Mouse (Mus musculus): ENCODE measurements around the gene Rhoj. TPM values are rescaled to one million over a fixed set of nuclear protein-coding genes. Genes with fewer than 3 reads are reported as not detected.
A peak's percentile ranks its signal among the peaks of the same experiment; 100 is the strongest.
"Not testable (repeated sequence)": the region's sequence is repeated elsewhere in the genome, so short reads cannot be mapped to it uniquely, and the experiment has no call there.

Rhoj gene
- total RNA-seq, 2 experiments from 2014 or later = 37.9 to 38.6 TPM

DNA sequence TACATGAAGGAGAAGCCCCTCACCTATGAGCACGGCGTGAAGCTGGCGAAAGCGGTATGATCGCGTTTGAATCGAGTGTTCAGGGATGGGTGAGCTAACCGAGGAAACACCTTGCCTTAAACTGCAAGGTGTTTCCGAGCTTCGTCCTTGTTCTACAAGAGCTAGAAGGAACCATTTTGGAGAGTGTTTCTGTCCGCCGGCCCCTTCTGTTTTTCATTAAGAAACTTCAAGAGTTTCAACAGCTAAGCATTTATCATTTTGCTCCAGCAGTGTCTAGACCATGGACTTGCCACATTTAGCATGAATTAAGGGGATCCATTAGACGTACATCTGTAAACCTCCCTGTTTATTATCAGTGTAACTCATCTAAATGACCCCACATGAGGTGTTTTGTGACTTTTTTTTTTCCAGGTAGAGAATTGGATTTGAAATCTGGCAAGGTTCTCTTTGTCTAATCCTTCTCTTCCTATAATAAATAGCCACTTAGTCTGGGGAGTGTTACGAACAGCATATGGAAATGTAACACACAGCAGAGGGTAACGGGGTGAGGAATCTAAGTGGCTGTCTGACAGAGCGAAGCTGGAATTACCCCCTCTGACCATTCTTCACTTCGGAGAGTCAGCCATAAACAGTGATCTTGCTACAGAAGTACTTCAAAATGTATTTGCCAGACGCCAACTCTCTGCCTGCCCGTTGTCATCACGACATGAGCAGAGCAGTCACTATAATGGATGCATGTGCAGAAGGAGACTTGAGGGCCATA lies 86.1 kb downstream of the Rhoj start:
- DNase-seq = no peak

DNA sequence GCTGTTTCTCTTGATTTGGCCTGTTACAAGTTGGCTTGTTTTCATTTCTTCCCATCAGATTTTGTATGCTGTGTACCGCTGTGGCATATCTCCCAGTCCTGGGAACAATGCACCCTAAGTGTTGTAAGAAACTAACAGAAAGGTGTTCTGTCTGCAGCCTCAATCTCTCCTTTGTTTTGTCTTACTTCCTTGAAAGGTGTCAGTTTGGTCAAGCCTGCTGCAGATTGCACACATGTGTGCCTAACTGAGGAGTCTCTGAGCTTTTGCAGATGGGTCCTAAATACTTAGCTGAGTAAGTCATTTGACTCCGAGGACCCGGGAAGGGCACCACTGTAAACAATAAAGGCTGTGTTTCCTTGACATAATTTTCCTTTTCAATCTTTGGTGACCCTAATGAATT lies 88.5 kb downstream of the Rhoj start:
- no peak for DNase-seq

DNA sequence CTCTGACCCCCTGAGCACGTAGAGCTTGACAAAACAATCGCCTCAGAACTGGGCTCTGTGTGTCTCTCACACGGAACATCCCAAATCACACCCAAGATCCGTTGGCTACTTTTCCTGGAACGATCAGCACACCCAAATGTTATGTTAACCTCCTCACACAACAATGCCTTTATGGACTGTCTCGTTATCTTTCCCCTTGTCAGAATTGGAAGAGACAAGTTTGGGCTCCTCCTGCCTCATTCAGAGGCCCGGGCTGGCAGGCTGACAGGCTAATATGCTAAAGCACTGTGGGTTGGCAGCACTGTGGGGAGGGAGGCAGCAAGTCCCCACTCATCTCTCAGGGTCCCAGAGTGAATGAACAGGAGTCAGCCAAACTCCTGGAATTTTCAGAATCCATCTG lies 89.0 kb downstream of the Rhoj start:
- DNase-seq = no peak

DNA sequence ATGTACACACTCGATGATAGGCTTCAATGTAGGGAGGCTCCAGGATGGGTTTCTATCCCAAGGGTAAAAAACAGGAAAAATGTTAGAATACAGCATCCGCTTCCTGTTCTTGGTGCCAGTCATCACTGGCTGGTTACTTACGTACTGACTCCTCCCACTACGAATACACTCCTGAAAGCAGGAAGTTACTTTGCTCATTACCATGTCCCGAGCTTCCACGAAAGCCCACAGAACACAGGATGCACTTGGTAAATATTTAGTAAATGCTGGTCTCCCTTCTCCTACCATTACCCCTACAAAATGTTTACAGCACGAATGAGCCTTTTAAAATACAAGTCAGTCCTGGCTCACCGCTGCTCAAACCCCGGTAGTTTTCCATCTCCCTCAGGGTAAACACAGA lies 104.8 kb downstream of the Rhoj start:
- DNase-seq = no peak

DNA sequence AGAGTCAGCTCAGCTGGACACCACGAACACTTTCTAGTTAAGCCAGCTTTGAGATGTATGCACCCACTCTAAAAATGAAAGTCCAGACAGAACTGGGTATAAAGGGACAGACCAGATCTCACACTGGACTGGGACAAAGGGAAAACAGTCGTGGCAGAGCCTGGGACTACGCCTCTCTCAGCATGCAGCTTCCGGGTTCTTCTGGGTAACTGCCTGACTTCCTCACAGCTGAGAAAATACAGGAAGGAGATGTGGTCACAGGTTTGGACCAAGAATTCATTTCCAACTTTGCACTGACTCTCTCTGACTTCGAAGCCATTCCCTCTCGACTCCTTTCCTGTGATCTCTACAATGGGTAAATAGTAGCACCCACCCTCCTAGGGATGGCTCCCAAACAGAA lies 106.9 kb downstream of the Rhoj start:
- no peak for DNase-seq

DNA sequence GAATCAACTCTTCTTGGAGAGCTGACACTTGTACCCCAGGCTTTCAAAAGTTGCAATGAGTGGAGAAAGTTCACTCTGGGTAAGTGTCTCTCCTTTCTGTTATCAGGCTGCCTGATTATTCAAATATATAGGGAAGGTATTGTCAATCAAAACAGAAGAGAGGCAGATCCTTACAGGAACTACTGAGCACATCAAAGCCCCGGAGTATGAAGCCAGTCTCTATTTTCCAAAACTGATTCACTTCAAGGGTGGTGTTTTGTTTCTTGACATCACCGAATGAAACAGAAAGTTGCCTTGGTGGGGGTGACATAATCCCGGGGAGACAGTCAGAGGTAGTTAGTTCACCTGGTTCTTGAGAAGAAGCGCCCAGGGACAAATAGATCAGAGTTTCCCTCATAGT lies 108.6 kb downstream of the Rhoj start, which contains the start of gene Gphb5:
Gene Gphb5 (minus strand): TSS at position 101 of the 400 bp plus-strand sequence.
- no peak for DNase-seq

DNA sequence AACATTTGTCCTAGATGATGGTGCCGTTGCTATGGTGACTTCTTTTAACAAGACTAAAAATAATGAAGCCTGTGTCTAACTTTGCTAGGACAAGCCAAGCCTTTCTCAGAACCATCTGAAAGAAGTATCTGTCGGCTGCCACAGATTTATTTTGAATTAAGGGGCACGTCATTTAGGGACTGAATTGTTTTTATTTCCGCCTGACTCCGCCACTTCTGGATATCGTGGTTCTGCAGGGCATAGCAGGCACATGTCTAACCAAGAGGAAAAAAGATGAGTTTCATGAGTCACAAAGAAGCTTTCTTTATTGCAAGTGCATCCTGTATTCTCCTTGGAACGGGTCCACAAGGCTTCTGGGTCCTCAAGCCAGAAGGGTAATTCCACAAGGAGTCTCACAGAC lies 116.2 kb downstream of the Rhoj start:
- DNase-seq = no peak

DNA sequence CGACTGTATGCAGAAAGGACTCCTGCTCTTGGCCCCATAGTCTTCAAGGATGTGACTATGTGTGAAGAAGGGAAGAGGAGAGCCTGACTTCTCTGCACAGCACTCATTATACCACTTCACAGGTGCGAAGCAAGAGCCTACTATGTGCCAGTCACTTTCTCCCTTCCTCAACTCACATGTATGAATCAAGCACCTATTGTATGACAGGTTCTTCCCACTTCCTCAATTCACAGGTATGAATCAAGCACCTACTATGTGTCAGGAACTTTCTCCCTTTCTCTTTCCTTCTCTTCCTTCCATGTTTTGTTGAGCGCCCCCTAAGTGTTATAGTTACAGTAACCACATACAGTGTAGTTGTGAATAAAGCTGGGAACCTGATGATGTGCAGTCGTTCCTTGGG lies 116.7 kb downstream of the Rhoj start:
- DNase-seq = no peak

DNA sequence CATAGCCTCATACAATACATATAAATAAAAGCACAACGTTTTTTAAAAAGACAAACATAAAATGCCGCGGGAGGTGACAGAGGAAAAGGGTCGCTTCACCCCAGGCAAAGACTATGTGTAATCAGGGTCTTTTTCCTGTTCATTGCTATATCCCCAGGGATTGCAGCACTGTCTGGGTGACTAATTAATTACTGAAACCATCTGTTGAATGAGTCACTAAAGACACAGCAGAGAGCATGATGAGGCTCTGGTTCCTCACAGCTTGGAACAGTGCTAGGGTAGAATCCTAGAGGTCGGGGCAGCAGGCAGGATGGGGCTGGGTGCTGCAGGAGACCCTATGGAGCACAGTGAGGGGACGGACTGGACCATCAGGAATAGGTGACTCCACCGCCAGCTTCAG lies 117.8 kb downstream of the Rhoj start:
- no peak for DNase-seq

DNA sequence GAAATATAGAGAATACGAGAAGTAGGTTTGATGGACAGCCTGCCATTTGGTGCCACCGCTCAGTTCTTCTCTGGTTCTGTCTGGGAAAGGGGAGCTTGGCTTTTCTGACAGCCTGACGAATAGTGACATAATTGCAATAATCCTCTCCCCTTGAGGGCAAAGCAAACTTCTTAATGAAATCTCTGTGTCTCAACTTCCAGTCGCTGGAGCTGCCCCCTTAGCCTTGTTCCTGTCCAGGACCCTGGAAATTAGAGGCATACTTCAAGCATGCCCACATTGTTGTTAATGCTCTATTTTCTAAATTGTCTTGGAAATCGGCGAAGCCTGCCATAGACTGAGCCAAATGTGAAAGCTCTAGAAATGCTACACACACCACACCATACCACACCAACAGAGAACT lies 120.6 kb downstream of the Rhoj start:
- no peak for DNase-seq

DNA sequence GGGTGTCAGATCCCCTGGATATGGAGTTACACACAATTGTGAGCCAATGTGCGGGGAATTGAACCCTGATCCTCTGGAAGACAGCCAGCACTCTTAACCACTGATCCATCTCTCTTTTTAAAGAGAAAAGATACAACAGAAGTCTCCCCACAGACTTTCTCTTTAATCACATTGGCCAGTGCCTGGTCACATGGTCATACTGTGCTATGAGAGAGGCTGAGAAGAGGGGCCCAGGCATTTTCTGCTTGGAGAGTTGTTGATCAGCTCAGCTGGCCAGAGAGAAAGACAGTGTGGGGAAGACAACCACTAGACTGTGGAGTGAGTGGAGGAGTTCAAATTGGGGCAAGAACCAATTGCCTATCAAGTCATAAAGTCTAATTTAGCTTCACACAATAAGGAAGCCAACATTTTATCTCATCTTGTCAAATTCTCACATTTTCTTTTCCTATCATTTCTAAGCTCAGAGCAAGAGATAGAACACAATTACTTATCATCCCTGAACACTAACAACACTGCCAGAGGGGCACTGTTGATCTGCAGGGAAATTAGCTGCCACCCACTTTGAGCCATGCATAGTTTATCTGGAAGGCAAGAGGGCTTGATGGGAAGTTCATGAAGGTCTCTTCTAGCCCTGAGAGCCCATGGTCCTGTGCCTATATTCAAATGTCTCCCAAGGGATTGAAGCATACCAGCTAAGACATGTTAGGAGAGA lies 121.7 kb downstream of the Rhoj start:
- DNase-seq = no peak

DNA sequence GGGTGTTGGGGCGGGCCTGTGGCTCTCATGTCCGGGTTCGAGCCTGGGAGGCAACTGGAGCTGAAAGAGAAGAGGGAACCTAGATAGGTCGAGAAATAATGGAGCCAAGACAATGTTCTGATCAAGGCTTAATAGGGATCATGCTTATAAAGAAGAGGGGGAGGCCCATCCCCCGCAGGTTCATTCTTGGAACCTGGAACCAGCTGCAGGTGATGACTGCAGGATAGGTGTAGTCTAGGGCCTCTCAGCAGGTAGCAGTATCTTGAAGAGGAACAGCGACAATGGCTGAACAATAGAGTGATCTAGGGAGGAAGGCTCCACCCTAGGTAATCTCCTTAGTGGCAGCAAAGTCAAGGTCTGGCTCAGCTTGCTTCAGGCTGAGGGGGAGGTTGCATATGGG lies 124.3 kb downstream of the Rhoj start:
- DNase-seq = not testable (repeated sequence)

DNA sequence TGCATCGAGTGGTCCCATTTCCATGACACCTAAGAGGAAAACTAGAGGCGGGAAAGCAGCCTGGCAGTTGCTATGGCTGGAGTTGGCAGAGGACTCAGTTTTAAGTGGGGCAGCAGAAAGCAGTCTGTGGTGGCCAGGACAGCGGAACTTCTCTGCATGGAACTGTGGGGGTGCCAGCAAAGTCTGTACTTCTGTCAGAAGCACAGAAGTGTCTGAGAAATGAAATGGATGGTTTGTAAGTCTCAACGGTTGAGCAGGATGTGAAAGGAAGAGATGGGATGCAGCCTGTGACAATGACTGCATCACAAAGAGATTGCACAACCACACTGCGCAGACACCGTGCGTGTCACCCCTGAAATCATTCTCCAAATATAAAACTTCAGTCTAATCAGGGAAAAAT lies 138.1 kb downstream of the Rhoj start:
- DNase-seq = no peak

DNA sequence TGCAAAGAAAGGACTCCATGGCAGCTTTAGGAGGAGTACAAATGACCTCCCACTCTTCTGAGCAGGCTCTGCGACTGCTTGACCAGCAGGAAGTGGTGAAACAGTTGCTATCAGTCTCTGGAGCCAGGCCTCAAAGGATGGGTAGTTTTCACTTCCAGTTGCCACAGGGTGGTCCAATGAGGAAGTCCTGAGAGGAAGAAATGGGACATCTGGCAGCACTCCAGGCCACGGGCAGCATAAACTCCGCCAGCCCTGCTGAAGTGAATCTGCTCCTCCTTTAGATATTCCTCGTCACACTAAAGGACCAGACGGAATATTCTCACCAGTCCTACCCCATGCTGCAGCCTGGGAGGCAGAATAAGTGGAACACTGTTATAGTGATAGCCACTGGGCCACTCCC lies 140.8 kb downstream of the Rhoj start:
- DNase-seq = peak; percentile 37

DNA sequence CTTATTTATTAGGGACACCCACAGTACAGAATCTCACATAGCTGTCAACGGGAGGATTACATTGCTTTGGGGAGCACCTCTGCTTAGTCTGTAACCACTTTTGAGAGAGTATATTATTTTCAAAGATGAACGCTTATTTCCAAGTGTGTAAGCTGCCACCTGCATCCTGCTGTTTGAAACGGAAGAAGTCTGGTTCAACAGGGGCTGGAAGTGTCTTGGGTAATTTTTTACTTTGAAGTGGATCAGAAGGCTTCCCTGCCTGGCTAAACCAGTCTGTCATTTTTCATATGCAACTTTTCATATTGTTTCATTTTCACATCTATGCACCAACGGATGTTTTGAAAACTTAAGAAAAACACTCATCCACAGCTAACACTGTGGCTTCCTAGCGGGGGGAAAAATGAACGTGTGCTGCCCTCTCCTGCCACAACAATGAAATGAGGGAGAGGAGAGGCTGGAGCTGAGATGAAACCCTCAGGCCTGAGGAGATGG lies 141.4 kb downstream of the Rhoj start:
- DNase-seq = no peak

DNA sequence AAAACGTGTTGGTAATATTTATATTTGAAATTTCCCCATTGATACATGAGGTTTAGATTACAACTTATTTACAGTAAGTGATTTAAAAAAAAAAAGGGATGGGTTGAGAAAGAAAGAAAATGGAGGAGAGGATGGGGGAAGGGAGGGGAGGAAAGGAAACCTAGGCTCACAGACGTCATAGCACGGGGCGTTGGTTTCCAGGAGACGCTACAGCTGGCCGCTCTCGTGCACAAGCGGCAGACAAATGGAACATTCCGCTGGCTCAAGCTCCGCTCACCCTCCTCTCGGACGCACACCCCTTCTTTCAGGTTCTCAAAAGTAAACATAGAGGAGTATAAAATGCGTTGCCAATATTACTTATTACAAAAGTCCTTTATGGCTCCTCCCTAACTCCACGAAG lies 141.9 kb downstream of the Rhoj start:
- no peak for DNase-seq

DNA sequence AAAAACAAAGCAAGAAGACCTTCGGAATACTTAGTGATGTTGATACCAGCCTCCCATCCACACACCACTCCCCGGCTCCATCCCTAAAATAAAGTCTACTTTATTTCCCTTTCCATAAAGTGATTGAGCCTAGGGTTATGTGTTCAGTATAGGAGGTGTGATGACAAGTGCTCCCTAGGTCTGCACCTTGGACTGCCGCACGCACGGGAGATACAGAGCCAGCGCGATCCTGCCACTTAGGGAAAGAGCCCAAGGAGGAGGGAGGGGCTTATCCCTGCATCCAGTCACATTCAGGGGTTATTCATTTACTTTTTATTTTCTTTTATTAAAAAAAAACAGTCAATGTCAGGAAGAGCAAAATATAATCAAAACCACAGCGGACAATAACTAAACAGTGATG lies 142.5 kb downstream of the Rhoj start:
- no peak for DNase-seq

Other genes starting within 250 kb of the Rhoj start
- gene Kcnh5, start 131.0 kb upstream of the Rhoj start, total RNA-seq (2021) = under 1 TPM; 0.23 to 0.40 TPM
- gene Gphb5, start 108.5 kb downstream of the Rhoj start, total RNA-seq (2021) = not detected

Measured in gastrocnemius, postnatal 10 days (tissue).